Mouse (Mus musculus) hindbrain, embryonic 11.5 days (tissue): ENCODE results near the gene Trim28. TPM values are rescaled to one million over a fixed set of nuclear protein-coding genes. Genes with fewer than 3 reads are reported as not detected.
A peak's percentile ranks its signal among the peaks of the same experiment; 100 is the strongest.
"Not testable (repeated sequence)": the region's sequence is repeated elsewhere in the genome, so short reads cannot be mapped to it uniquely, and the experiment has no call there.

ENCODE experiments used
- ATAC-seq: fragments of 200-750 bp; cut with Nextera tagmentation; 2 replicates; pipeline ENCODE4 v1.8.0; 2017; ENCODE audit warnings: mild to moderate bottlenecking, moderate TSS enrichment, moderate library complexity; ENCODE audit not compliant: low FRiP score
- DNase-seq: peaks from one replicate; pipeline ENCODE4 v3.0.0-alpha.2; 2015; ENCODE audit warnings: low spot score
- H3K27ac ChIP-seq: fragments of 300-500 bp; sonication (generic); 2 replicates; pipeline ENCODE4 v1.5.1; 2014; ENCODE audit warnings: mild to moderate bottlenecking, low read depth, low read length
- H3K27me3 ChIP-seq: fragments of 300-500 bp; sonication (generic); 2 replicates; pipeline ENCODE4 v1.6.1; 2014; ENCODE audit warnings: mild to moderate bottlenecking, low read length, moderate library complexity, mixed read lengths; ENCODE audit not compliant: control insufficient read depth, insufficient read depth
- H3K36me3 ChIP-seq: fragments of 300-500 bp; sonication (generic); 2 replicates; pipeline ENCODE4 v1.6.1; 2014; ENCODE audit warnings: mild to moderate bottlenecking, low read length, moderate library complexity, mixed read lengths; ENCODE audit not compliant: control insufficient read depth, insufficient read depth
- H3K4me1 ChIP-seq: fragments of 300-500 bp; sonication (generic); replicated peaks from 2 replicates; pipeline ENCODE4 v1.6.1; 2014; ENCODE audit warnings: low read length, mixed read lengths; ENCODE audit not compliant: control insufficient read depth, insufficient read depth
- H3K4me2 ChIP-seq: fragments of 300-500 bp; sonication (generic); replicated peaks from 2 replicates; pipeline ENCODE4 v1.6.1; 2014; ENCODE audit warnings: mild to moderate bottlenecking, low read depth, low read length
- H3K4me3 ChIP-seq: fragments of 300-500 bp; sonication (generic); 2 replicates; pipeline ENCODE4 v1.5.1; 2014; ENCODE audit warnings: low read depth, low read length
- H3K9ac ChIP-seq: fragments of 300-500 bp; sonication (generic); 2 replicates; pipeline ENCODE4 v1.6.1; 2014; ENCODE audit warnings: low read depth, low read length
- H3K9me3 ChIP-seq: fragments of 300-500 bp; sonication (generic); 2 replicates; pipeline ENCODE4 v1.6.1; 2016; ENCODE audit warnings: low read length; ENCODE audit not compliant: control insufficient read depth
- WGBS: fragments of 180-500 bp; shearing (Covaris S2); extraction: QIAGEN DNeasy Blood & Tissue Kit; methylation state at CpG from one replicate; pipeline ENCODE4 v1.1.7; 2014; 5-methylcytosine and 5-hydroxymethylcytosine counted together
- polyA plus RNA-seq: library from polyadenylated mRNA; unstranded; fragments of >200 nt; fragmentation: Nextera tagmentation; extraction: Ambion mirVana; gene quantifications from 2 replicates; pipeline ENCODE4 v1.2.1, GENCODE M21; 2014

Gene Trim28
- polyA plus RNA-seq, 1 experiment from 2014 or later: 438 TPM

DNA sequence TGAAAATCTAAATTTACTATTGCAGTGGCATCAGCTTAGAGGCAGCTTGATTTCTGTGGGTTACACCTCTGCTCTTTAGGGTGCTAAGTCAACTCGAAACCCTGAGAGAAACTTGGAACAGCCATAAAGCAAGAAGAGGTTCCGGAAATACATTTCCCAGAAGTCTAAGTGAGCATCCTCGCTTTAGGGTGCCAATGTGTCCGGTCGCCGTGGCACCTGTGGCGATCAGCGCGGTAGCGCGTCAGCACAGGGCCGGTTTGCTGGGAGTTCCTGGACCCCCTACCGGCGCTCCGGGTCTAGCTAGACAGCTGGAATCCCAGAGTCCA is 55.0 kb downstream of the Trim28 start:
- DNase-seq (no peak), ATAC-seq (no peak)
- 2% methylated on average over 15 of the region's 15 CpGs for WGBS

DNA sequence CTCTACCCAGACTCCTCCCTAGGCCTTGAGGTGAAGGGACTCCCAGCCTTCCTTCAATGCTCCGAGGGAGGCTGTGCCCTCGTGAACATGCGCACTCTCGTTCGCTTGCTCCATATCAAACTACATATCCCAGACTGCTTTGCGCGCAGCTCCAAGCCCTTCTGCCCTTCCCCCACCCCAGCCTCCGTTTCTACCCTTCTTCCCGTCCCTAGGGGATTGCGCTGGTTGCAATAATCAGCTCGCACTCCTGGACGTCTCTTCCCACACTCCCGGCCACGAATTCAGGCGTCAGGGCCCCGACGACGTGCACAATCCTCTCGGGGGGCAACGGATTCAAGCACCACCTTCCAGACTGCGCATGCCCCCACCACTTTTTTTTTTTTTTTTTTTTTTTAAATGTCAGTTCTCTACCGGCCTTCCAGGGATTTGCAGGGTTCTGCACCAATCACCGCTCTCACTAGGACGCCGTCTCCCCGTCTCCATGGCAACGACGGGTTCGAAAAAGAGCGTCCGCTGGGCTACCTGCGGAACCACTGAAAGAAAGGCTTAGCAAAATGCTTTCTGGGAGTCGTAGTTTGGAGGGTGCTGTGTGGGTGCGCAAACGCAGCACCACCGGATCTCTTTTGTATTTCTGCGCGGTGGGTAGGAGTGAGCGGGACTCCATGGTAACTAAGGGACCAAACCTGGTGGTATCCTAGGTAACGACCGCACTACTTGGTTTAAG is 55.5 kb downstream of the Trim28 start, which contains the start of gene Mzf1:
Gene Mzf1 (minus strand): TSS at position 478 of the 724 bp plus-strand sequence.
- Histone ChIP-seq H3K27me3 (no peaks in the 10 kb centered on the region), H3K4me2 (peak within 1 kb of the TSS; percentile 46), H3K4me3 (peak within 1 kb of the TSS; percentile 45), H3K4me1 (no peaks in the 10 kb centered on the region), H3K36me3 (no peaks in the 10 kb centered on the region), H3K27ac (peak within 1 kb of the TSS; percentile 87), H3K9me3 (no peaks in the 10 kb centered on the region), H3K9ac (peak within 1 kb of the TSS; percentile 48)
- peak; percentile 95 for ATAC-seq
- 0% methylated on average over 41 of the region's 41 CpGs for WGBS
- DNase-seq: peak; percentile 97

More for the DNA sequence above, 55.0 kb downstream of the Trim28 start:
- H3K27me3 ChIP-seq: no peaks in the 10 kb centered on the region
- no peak overlapping the region for H3K27ac ChIP-seq
- H3K36me3 ChIP-seq: no peaks in the 10 kb centered on the region
- no peaks in the 10 kb centered on the region for H3K9me3 ChIP-seq
- H3K4me2 ChIP-seq: peak overlapping the region; percentile 41
- peak overlapping the region; percentile 45 for H3K4me3 ChIP-seq
- H3K4me1 ChIP-seq: no peaks in the 10 kb centered on the region
- H3K9ac ChIP-seq: peak overlapping the region; percentile 48

DNA sequence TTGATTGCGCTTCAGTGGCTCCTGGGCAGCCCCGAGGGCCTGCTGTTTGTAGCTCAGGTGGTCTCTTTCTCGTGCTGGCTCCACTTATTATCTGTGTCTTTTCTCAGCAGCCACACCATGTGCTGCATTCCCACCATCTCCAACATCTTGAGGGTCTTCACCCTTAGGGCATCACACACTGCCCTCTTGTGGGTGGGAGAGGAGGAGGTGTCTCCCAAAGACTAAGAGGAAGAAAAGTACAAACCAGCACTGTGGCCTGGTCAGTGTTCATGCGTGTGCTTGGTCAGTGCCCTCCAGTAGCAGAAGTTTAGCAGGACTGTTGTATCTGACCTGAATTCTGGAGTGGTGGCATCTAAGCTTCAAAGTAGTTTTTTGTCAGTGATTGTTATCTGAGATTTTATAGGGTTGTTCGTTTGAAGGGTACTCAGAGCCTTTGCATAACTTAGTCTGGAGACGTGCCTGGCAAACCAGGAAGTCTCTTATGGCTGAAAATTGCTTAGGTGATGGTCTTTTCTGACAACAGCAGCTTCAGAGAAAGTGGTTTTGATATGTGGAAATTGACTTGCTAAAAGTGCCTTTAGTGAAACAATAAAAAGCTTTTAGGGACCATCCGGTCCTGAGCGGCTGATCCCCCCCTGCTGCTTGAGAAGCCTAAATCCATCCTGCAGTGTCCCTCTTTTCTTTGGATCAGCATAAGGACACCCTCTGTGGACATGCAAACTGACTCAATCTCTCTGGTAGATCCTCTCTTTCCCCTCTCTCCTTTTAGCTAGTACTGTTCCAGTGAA is 58.2 kb downstream of the Trim28 start:
- ATAC-seq (no peak), DNase-seq (no peak)
- Histone ChIP-seq H3K9me3 (no peaks in the 10 kb centered on the region), H3K27ac (no peak overlapping the region), H3K9ac (no peak overlapping the region), H3K4me1 (no peaks in the 10 kb centered on the region), H3K36me3 (no peaks in the 10 kb centered on the region), H3K4me2 (no peak overlapping the region), H3K4me3 (no peak overlapping the region), H3K27me3 (no peaks in the 10 kb centered on the region)
- 65% methylated on average over 8 of the region's 8 CpGs for WGBS

DNA sequence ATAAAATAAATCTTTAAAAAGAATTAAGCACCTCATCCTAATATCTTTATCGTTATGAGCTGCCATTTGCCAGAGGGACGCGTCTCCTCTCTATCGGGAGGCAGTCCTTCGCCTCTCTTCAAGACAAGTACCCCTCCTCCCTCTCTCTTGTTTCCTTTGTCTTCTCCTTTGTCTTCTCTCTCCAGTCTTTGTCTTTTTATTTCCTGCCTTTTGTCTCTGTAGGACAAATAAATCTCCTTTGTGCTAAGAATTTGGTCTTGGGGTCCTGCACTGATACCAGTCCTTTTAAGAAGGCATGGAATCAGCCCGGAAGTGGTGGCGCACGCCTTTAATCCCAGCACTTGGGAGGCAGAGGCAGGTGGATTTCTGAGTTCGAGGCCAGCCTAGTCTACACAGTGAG is 60.6 kb downstream of the Trim28 start:
- no peaks in the 10 kb centered on the region for H3K9me3 ChIP-seq
- no peak overlapping the region for H3K4me3 ChIP-seq
- no peaks in the 10 kb centered on the region for H3K36me3 ChIP-seq
- no peak for ATAC-seq
- H3K4me2 ChIP-seq: no peak overlapping the region
- no peak overlapping the region for H3K27ac ChIP-seq
- WGBS: 86% methylated on average over 9 of the region's 9 CpGs
- H3K27me3 ChIP-seq: no peaks in the 10 kb centered on the region
- no peak for DNase-seq
- H3K4me1 ChIP-seq: no peaks in the 10 kb centered on the region
- H3K9ac ChIP-seq: no peak overlapping the region

GRCm38 (mm10) chr7:13063399-13063798 is 64.5 kb downstream of the Trim28 start:
- 24% methylated on average over 1 of the region's 2 CpGs for WGBS
- not testable (repeated sequence) for H3K9me3 ChIP-seq, H3K4me1 ChIP-seq, H3K27ac ChIP-seq, H3K36me3 ChIP-seq, H3K4me3 ChIP-seq, H3K4me2 ChIP-seq, H3K27me3 ChIP-seq, H3K9ac ChIP-seq
- ATAC-seq: 0 out of 2 replicates have a peak, but pooled peaks have one; percentile 19
- peak; percentile 17 for DNase-seq

DNA sequence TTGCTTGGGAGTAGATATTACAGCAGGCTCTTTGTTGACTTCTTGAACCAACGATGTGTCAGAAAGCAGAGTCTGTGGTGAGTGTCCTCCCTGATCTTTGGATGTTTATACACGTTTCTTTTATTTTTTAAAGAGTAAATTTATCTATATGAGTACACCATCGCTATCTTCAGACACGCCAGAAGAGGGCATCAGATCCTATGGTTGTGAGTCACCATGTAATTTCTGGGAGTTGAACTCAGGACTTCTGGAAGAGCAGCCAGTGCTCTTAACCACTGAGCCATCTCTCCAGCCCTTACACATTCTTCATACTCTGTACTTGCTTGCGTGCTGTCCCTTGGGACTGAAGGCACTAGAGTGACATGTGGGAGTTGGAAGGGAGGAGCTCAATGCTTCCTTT is 73.4 kb downstream of the Trim28 start:
- H3K4me3 ChIP-seq: no peak overlapping the region
- 56% methylated on average over 5 of the region's 5 CpGs for WGBS

More for the DNA sequence above, 73.4 kb downstream of the Trim28 start:
- no peak overlapping the region for H3K9ac ChIP-seq
- no peaks in the 10 kb centered on the region for H3K27me3 ChIP-seq
- no peak overlapping the region for H3K4me2 ChIP-seq
- H3K4me1 ChIP-seq: no peaks in the 10 kb centered on the region
- no peak for DNase-seq
- no peak overlapping the region for H3K27ac ChIP-seq
- no peak for ATAC-seq
- no peaks in the 10 kb centered on the region for H3K9me3 ChIP-seq
- H3K36me3 ChIP-seq: no peaks in the 10 kb centered on the region

Other genes with a start within 250 kb of the Trim28 start
- 11.0 and 11.4 TPM in 2 replicates for gene Zscan18, start 195.5 kb upstream of the Trim28 start, polyA plus RNA-seq
- gene Zfp329, start 180.3 kb upstream of the Trim28 start, polyA plus RNA-seq: 18.7 and 25.5 TPM in 2 replicates
- 29.9 and 32.6 TPM in 2 replicates for gene Zfp110, start 164.4 kb upstream of the Trim28 start, polyA plus RNA-seq
- 6.1 TPM in 2 replicates for gene Zfp128, start 117.9 kb upstream of the Trim28 start, polyA plus RNA-seq
- gene Zscan22, start 101.3 kb upstream of the Trim28 start, polyA plus RNA-seq: 19.1 and 19.9 TPM in 2 replicates
- gene Rps5, start 76.8 kb upstream of the Trim28 start, polyA plus RNA-seq: 842 and 852 TPM in 2 replicates
- 0.50 and 0.66 TPM in 2 replicates for gene Rnf225, start 71.7 kb upstream of the Trim28 start, polyA plus RNA-seq
- gene Zfp324, start 33.3 kb upstream of the Trim28 start, polyA plus RNA-seq: 7.4 and 8.0 TPM in 2 replicates
- gene Zfp446, start 21.3 kb upstream of the Trim28 start, polyA plus RNA-seq: 8.5 and 11.7 TPM in 2 replicates
- not detected in 2 replicates for gene Slc27a5, start 922 bp upstream of the Trim28 start, polyA plus RNA-seq
- gene Zbtb45, start 10.9 kb downstream of the Trim28 start, polyA plus RNA-seq: 25.0 and 25.3 TPM in 2 replicates
- 154 and 157 TPM in 2 replicates for gene Chmp2a, start 35.7 kb downstream of the Trim28 start, polyA plus RNA-seq
- gene Ube2m, start 39.2 kb downstream of the Trim28 start, polyA plus RNA-seq: 147 and 173 TPM in 2 replicates
- gene Mzf1, start 55.6 kb downstream of the Trim28 start, polyA plus RNA-seq: 2.4 and 2.6 TPM in 2 replicates
- gene Vmn1r85, start 96.1 kb downstream of the Trim28 start, polyA plus RNA-seq: 0.05 TPM in 1 of 2 replicates, not detected in the other
- gene Vmn1r86, start 120.8 kb downstream of the Trim28 start, polyA plus RNA-seq: not detected in 2 replicates
- not detected in 2 replicates for gene Vmn1r87, start 141.0 kb downstream of the Trim28 start, polyA plus RNA-seq
- gene Vmn1r88, start 160.5 kb downstream of the Trim28 start, polyA plus RNA-seq: not detected in 2 replicates
- gene Vmn1r89, start 213.9 kb downstream of the Trim28 start, polyA plus RNA-seq: not detected in 2 replicates